Mouse (Mus musculus) heart, adult 2 months (tissue): ENCODE measurements around the gene Timp2.

Source experiments
- CTCF ChIP-seq: fragments of 200-600 bp; IDR thresholded peaks from 2 replicates; pipeline ENCODE4 v1.8.1; 2022; ENCODE audit warnings: antibody characterized with exemption, mild to moderate bottlenecking, moderate library complexity
- EP300 ChIP-seq: fragments of 200-500 bp; IDR thresholded peaks from 2 replicates; pipeline ENCODE4 v1.6.1; 2011; ENCODE audit warnings: low read depth, low read length, control low read depth; ENCODE audit not compliant: insufficient read depth

GRCm38 (mm10) chr11:118265621-118266020 is 89.9 kb downstream of the Timp2 start:
- TF ChIP-seq CTCF, result no peak
- TF ChIP-seq EP300, result no peak
